Mouse (Mus musculus) ES-Bruce4 (cell line): ENCODE data around the gene Dpf2. TPM values are rescaled to one million over a fixed set of nuclear protein-coding genes. Genes with fewer than 3 reads are reported as not detected.

Experiments used
- H3K27ac ChIP-seq: 2 replicates; pipeline ENCODE4 v1.5.1; 2012; ENCODE audit warnings: low read length, inconsistent platforms; ENCODE audit not compliant: insufficient read depth
- H3K27me3 ChIP-seq: 2 replicates; pipeline ENCODE4 v1.6.1; 2012; ENCODE audit warnings: mild to moderate bottlenecking, low read length, inconsistent platforms; ENCODE audit not compliant: control insufficient read depth, poor library complexity, insufficient read depth, severe bottlenecking
- H3K36me3 ChIP-seq: 2 replicates; pipeline ENCODE4 v1.6.1; 2012; ENCODE audit warnings: inconsistent platforms, mild to moderate bottlenecking, low read length, moderate library complexity; ENCODE audit not compliant: control insufficient read depth, poor library complexity, insufficient read depth, severe bottlenecking
- H3K4me1 ChIP-seq: one replicate; pipeline ENCODE4 v1.8.1; 2011; ENCODE audit warnings: low read length; ENCODE audit not compliant: control insufficient read depth, insufficient read depth
- H3K4me3 ChIP-seq: 2 replicates; pipeline ENCODE4 v1.5.1; 2011; ENCODE audit warnings: low read depth, mild to moderate bottlenecking, low read length
- H3K9ac ChIP-seq: 2 replicates; pipeline ENCODE4 v1.6.1; 2012; ENCODE audit warnings: low read depth, mild to moderate bottlenecking, inconsistent platforms; ENCODE audit not compliant: poor library complexity, severe bottlenecking
- H3K9me3 ChIP-seq: replicated peaks from 2 replicates; pipeline ENCODE4 v1.6.1; 2012; ENCODE audit warnings: mild to moderate bottlenecking, low read length, inconsistent platforms; ENCODE audit not compliant: control insufficient read depth, poor library complexity, insufficient read depth, severe bottlenecking
- CTCF ChIP-seq: IDR thresholded peaks from one replicate; pipeline ENCODE4 v1.8.1; 2011; ENCODE audit warnings: low read depth, low read length
- EP300 ChIP-seq: IDR thresholded peaks from 2 replicates; pipeline ENCODE4 v1.6.1; 2011; ENCODE audit warnings: low read depth, low read length; ENCODE audit not compliant: insufficient read depth
- POLR2A ChIP-seq: IDR thresholded peaks from one replicate; pipeline ENCODE4 v1.8.1; 2011; ENCODE audit warnings: low read length; ENCODE audit not compliant: insufficient read depth
- polyA plus RNA-seq: library from polyadenylated mRNA; stranded (reverse); fragments of >200 nt; gene quantifications from 2 replicates; pipeline ENCODE4 v1.2.4, GENCODE M21; 2011; ENCODE audit warnings: low read depth; ENCODE audit not compliant: missing spikeins, insufficient read depth, insufficient read length

The Dpf2 gene
- polyA plus RNA-seq, 1 experiment: 137 TPM

GRCm38 (mm10) chr19:5864710-5865398, 48.0 kb downstream of the Dpf2 start:
- Histone ChIP-seq H3K36me3 (peaks cover 22% of the 10 kb centered on the region), H3K27ac (no peak overlapping the region), H3K4me1 (no peaks in the 10 kb centered on the region), H3K4me3 (no peak overlapping the region), H3K27me3 (no peaks in the 10 kb centered on the region), H3K9ac (no peak overlapping the region), H3K9me3 (no peaks in the 10 kb centered on the region)
- no peak for TF ChIP-seq CTCF
- TF ChIP-seq EP300: no peak
- no peak for TF ChIP-seq POLR2A

GRCm38 (mm10) chr19:5863776-5864175, 49.0 kb downstream of the Dpf2 start:
- Histone ChIP-seq H3K27me3 (no peaks in the 10 kb centered on the region), H3K9ac (no peak overlapping the region), H3K27ac (no peak overlapping the region), H3K4me3 (no peak overlapping the region), H3K36me3 (peaks cover 19% of the 10 kb centered on the region), H3K9me3 (no peaks in the 10 kb centered on the region), H3K4me1 (no peaks in the 10 kb centered on the region)
- TF ChIP-seq POLR2A: no peak
- no peak for TF ChIP-seq EP300
- no peak for TF ChIP-seq CTCF

- Histone ChIP-seq H3K36me3 (peaks cover 19% of the 10 kb centered on the region), H3K9ac (no peak overlapping the region), H3K27ac (no peak overlapping the region), H3K27me3 (no peaks in the 10 kb centered on the region), H3K4me1 (no peaks in the 10 kb centered on the region), H3K4me3 (no peak overlapping the region), H3K9me3 (no peaks in the 10 kb centered on the region)
- TF ChIP-seq CTCF: peak; percentile 43
- no peak for TF ChIP-seq EP300
Observed at GRCm38 (mm10) chr19:5862335-5863085, 50.3 kb downstream of the Dpf2 start.

- peaks cover 8% of the 10 kb centered on the region; the same call in 1 of the 2 replicates for H3K36me3 ChIP-seq
- no peaks in the 10 kb centered on the region for H3K9me3 ChIP-seq
- H3K27ac ChIP-seq: no peak overlapping the region
- H3K27me3 ChIP-seq: no peaks in the 10 kb centered on the region
- H3K9ac ChIP-seq: no peak overlapping the region
- no peak overlapping the region for H3K4me3 ChIP-seq
- no peak for TF ChIP-seq CTCF
- no peak for TF ChIP-seq EP300
- TF ChIP-seq POLR2A: no peak
- H3K4me1 ChIP-seq: no peaks in the 10 kb centered on the region
Observed at GRCm38 (mm10) chr19:5856604-5857003, 56.2 kb downstream of the Dpf2 start.

GRCm38 (mm10) chr19:5852035-5852722, 60.6 kb downstream of the Dpf2 start:
- H3K27ac ChIP-seq: peak overlapping the region; percentile 57
- H3K9me3 ChIP-seq: no peaks in the 10 kb centered on the region
- no peak overlapping the region for H3K9ac ChIP-seq
- TF ChIP-seq CTCF (no peak), EP300 (no peak), POLR2A (no peak)
- H3K27me3 ChIP-seq: no peaks in the 10 kb centered on the region
- no peaks in the 10 kb centered on the region for H3K4me1 ChIP-seq
- peaks cover 4% of the 10 kb centered on the region; the same call in 1 of the 2 replicates for H3K36me3 ChIP-seq
- H3K4me3 ChIP-seq: no peak overlapping the region
